Mouse (Mus musculus): ENCODE data around the gene Golim4.

GRCm38 (mm10) chr3:75860760-75861159 is 96.0 kb downstream of the Golim4 start:
- TF ChIP-seq EP300 (IDR thresholded peaks at IDR 0.05; ENCODE audit: low read depth) (no peak), CTCF (IDR thresholded peaks at IDR 0.05; ENCODE audit: low read depth) (no peak)
